Mouse (Mus musculus): ENCODE measurements around the gene Nrl. TPM values are rescaled to one million over a fixed set of nuclear protein-coding genes. Genes with fewer than 3 reads are reported as not detected.
A peak's percentile ranks its signal among the peaks of the same experiment; 100 is the strongest.

The Nrl gene
- polyA plus RNA-seq (2015; fragmentation: Nextera tagmentation; extraction: Ambion mirVana): 0.07 TPM in 1 of 2 replicates, not detected in the other

DNA sequence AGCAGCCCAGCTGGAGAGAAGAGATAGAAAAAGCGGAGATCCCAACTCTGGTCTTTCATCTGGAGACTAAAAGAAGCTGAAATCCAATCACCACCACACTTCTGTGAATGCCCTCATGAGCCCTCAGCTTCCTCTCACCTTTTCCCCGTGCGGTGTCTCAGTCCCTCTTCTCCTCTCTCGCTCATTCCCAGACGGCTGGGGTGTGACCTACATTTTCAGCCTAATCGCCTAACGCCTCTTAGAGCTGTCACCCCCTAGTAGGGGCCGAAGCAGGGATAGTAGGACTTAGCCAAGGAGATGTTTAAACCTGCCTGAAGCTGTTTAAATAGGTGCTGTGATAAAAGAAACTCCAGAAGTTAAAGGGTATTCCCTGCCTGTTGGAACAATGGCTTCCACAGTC lies at the start of gene Nrl:
Gene Nrl, minus strand, starts transcription at position 197 of the 400 bp plus-strand sequence.
- peaks cover 31% of the 10 kb centered on the region for H3K27me3 ChIP-seq
- H3K36me3 ChIP-seq: no peaks in the 10 kb centered on the region
- no peak within 1 kb of the TSS for H3K4me3 ChIP-seq
- WGBS: 52% methylated on average over 8 of the region's 8 CpGs
- H3K27ac ChIP-seq (replicated peaks): no peak within 1 kb of the TSS
- no peaks in the 10 kb centered on the region for H3K9me3 ChIP-seq
- H3K4me1 ChIP-seq (replicated peaks): peaks cover 7% of the 10 kb centered on the region
- H3K9ac ChIP-seq: no peak within 1 kb of the TSS
- H3K4me2 ChIP-seq: no peak within 1 kb of the TSS
- no peak for ATAC-seq (ENCODE audit: low read depth)

DNA sequence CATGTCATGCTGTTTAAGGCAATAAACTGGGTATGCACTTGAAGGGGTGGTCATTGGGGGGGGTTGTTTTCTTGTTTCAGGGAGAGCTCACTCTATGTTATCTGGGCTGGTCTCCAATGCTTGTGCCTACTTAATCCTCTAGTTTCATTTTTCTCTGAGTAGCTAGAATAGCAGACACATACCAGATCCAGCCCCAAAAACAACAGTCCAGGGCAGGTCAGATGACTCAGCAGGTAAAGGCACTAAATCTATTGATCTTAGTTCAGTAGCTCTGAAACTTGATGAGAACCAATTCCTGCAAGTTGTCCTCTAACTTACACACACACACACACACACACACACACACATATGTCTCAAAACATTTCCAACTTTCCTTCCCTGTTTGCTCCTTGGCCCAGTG lies 47.0 kb upstream of the Nrl start:
- Histone ChIP-seq H3K36me3 (peaks cover 42% of the 10 kb centered on the region), H3K9ac (no peak overlapping the region), H3K4me3 (no peak overlapping the region), H3K9me3 (no peaks in the 10 kb centered on the region), H3K27ac (replicated peaks) (no peak overlapping the region), H3K4me1 (replicated peaks) (no peaks in the 10 kb centered on the region), H3K27me3 (no peaks in the 10 kb centered on the region), H3K4me2 (no peak overlapping the region)
- ATAC-seq (ENCODE audit: low read depth): no peak

DNA sequence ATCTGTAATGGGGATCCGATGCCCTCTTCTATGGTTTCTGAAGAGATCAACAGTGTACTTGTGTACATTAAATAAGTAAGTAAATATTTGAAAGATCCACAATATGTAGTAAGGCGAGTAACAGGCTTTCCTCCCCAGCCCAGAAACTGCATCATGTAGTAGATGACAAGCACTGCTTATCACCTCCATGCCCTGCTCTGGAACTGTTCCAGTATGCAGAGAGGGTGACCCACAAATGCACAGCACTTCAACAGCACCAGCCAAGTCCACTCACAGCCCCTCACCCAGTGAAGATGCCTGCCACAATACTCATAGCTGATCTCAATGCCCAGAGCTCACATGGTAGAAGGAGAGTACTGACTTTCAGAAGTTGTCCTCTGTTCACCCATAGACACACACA lies 45.8 kb upstream of the Nrl start:
- no peak overlapping the region for H3K27ac ChIP-seq (replicated peaks)
- H3K27me3 ChIP-seq: no peaks in the 10 kb centered on the region
- no peak overlapping the region for H3K9ac ChIP-seq
- H3K4me1 ChIP-seq (replicated peaks): no peaks in the 10 kb centered on the region
- peaks cover 54% of the 10 kb centered on the region for H3K36me3 ChIP-seq
- WGBS: 89% methylated on average over 2 of the region's 2 CpGs
- H3K4me3 ChIP-seq: no peak overlapping the region
- H3K4me2 ChIP-seq: no peak overlapping the region
- ATAC-seq (ENCODE audit: low read depth): no peak
- no peaks in the 10 kb centered on the region for H3K9me3 ChIP-seq

DNA sequence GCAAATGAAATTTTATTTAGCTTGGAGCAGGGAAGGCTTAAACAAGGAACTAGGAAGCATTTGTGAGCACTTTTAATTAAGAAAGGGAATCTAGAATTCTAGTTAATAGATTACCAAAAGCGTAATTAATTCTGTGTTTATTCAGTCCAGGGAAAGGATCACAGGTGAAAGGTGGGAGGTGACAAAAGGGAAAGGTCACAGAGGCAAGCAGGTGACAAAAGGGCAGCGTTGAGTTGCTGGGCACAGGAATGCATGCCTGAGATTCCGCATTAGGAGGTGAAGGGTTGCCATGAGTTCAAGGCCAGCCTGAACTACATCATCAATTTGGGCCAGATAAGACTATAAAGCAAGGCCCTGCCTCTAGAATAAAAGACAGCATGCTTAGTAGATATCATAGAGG lies 42.7 kb upstream of the Nrl start:
- WGBS: 91% methylated on average over 3 of the region's 3 CpGs

DNA sequence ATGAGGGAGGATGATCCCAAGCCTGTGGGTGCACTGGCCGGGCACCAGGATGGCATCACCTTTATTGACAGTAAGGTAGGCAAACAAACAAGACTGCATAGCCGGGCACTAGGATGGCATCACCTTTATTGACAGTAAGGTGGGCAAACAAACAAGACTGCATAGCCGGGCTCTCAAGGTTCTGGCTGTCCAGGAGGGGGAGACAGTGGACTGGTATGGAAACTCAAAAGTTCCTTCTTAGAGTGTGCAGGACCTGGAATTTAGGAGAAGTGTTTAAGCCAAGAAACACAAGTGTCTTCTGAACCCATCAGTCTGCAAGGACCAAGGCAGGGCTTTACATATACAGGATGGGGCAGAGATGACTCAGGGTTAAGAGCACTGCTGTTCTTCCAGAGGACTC lies 41.0 kb upstream of the Nrl start:
- no peak overlapping the region for H3K4me3 ChIP-seq

More for the DNA sequence above, 42.7 kb upstream of the Nrl start:
- H3K27me3 ChIP-seq: no peaks in the 10 kb centered on the region
- peaks cover 3% of the 10 kb centered on the region; the same call in 1 of the 2 replicates for H3K4me1 ChIP-seq (replicated peaks)
- H3K9ac ChIP-seq: no peak overlapping the region
- peaks cover 84% of the 10 kb centered on the region for H3K36me3 ChIP-seq
- H3K4me3 ChIP-seq: no peak overlapping the region
- no peak overlapping the region for H3K4me2 ChIP-seq
- H3K9me3 ChIP-seq: no peaks in the 10 kb centered on the region
- no peak for ATAC-seq (ENCODE audit: low read depth)
- no peak overlapping the region for H3K27ac ChIP-seq (replicated peaks)

DNA sequence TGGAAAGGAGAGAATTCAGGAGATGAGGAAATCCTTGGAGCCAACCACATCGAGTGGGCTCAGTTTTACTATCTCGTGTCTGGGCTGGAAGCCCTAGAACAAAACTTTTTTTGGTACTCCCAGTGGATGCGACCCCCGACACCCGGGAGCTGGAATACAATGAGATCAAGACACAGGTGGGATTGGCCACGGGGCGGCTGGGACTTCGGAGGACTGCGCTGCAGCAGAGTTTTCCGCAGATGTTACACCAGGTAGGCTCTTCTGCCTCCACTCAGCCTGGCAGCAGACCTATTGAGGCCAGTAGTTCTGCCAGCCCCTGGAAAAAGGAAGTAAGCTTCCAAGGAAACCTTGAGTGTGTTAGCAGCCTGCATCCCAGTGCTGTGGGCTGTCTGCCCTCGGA lies 38.5 kb upstream of the Nrl start:
- 90% methylated on average over 11 of the region's 11 CpGs for WGBS
- no peaks in the 10 kb centered on the region for H3K9me3 ChIP-seq
- peaks cover 28% of the 10 kb centered on the region for H3K4me1 ChIP-seq (replicated peaks)
- no peak for ATAC-seq (ENCODE audit: low read depth)
- H3K9ac ChIP-seq: no peak overlapping the region
- peaks cover 57% of the 10 kb centered on the region for H3K36me3 ChIP-seq
- H3K27ac ChIP-seq (replicated peaks): no peak overlapping the region
- H3K4me2 ChIP-seq: no peak overlapping the region
- no peak overlapping the region for H3K4me3 ChIP-seq
- no peaks in the 10 kb centered on the region for H3K27me3 ChIP-seq

More for the DNA sequence above, 41.0 kb upstream of the Nrl start:
- ATAC-seq (ENCODE audit: low read depth): no peak
- 84% methylated on average over 3 of the region's 3 CpGs for WGBS
- Histone ChIP-seq H3K27ac (replicated peaks) (no peak overlapping the region), H3K27me3 (no peaks in the 10 kb centered on the region), H3K36me3 (peaks cover 82% of the 10 kb centered on the region), H3K4me1 (replicated peaks) (peaks cover 19% of the 10 kb centered on the region), H3K4me2 (no peak overlapping the region), H3K9me3 (no peaks in the 10 kb centered on the region), H3K9ac (no peak overlapping the region)

DNA sequence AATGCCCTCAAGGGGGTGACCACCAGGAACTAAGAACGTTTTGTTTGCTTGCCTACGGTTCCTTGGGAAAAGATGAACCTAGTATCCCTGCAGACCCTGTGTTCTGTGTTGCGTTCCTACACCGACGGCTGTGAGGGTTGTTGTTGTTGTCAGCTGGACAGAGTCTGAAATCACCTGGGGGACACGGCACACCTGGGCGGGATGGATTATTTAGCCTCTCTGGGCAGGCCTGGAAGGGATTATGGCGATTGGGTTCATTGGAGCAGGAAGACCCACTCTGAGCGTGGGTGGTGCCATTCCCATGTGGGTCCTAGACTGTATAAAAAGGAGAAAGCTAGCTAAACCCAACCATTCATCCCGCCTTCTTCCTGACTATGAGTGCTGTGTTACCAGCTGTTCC lies 37.1 kb upstream of the Nrl start:
- H3K4me3 ChIP-seq: peak overlapping the region; percentile 55
- no peak for ATAC-seq (ENCODE audit: low read depth)
- 86% methylated on average over 10 of the region's 10 CpGs for WGBS
- H3K4me1 ChIP-seq (replicated peaks): peaks cover 28% of the 10 kb centered on the region
- peak overlapping the region; percentile 90 for H3K4me2 ChIP-seq
- no peaks in the 10 kb centered on the region for H3K27me3 ChIP-seq
- H3K9ac ChIP-seq: 0 out of 2 replicates have a peak overlapping the region, but pooled peaks have one; percentile 78
- no peaks in the 10 kb centered on the region for H3K9me3 ChIP-seq
- peaks cover 43% of the 10 kb centered on the region for H3K36me3 ChIP-seq
- no peak overlapping the region for H3K27ac ChIP-seq (replicated peaks)

DNA sequence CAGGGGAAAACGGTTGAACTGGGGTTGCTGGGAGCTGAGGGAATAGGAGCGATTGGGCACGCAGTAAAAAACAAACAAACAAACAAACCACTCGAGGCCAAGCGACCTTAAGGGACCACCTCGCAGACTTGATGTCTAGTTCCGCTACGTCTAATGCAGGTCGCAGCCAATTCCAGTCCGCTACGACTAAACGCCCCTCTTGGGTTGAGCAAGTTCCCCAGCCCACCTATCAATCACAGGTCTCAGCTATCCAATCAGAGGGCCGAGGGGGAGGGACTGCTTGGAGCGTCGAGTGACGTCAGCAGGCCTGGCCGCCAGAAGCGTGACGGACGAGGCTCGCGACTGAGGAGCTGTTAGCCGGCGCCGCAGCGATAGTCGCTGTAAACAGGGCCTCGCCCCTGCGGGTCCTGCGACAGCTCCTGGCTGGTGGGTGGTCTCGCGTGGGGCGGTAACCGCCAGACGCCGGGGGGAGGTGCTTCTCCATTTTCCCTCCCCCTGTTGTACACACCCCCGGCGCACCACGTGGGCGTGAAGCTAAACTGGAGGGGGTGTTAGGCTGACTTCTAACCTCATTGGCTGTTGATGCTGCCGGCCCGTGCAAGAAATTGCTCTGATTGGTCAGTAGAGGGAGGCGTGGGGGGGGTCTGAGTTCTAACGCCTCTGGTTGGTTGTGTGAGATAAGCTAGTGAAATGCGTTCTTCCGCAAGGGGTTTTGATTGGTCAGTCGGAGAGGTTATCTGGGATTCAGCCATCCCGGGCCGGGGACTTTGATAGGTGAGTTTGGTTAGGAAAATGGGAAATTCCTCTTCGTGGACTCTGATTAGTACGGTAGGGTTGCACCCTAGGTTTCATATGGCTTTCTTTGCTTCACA lies 35.7 kb upstream of the Nrl start, which contains the start of gene A730061H03Rik:
Gene A730061H03Rik, minus strand, starts transcription at position 205 of the 872 bp plus-strand sequence.
- peak; percentile 98 for ATAC-seq (ENCODE audit: low read depth)
- peak within 1 kb of the TSS; percentile 98 for H3K27ac ChIP-seq (replicated peaks)
- H3K36me3 ChIP-seq: peaks cover 29% of the 10 kb centered on the region
- H3K9me3 ChIP-seq: no peaks in the 10 kb centered on the region
- H3K4me1 ChIP-seq (replicated peaks): peaks cover 28% of the 10 kb centered on the region
- peak within 1 kb of the TSS; percentile 90 for H3K4me2 ChIP-seq
- H3K9ac ChIP-seq: peak within 1 kb of the TSS; percentile 86
- H3K27me3 ChIP-seq: no peaks in the 10 kb centered on the region
- H3K4me3 ChIP-seq: peak within 1 kb of the TSS; percentile 55
- under 1% methylated on average over 51 of the region's 51 CpGs for WGBS

DNA sequence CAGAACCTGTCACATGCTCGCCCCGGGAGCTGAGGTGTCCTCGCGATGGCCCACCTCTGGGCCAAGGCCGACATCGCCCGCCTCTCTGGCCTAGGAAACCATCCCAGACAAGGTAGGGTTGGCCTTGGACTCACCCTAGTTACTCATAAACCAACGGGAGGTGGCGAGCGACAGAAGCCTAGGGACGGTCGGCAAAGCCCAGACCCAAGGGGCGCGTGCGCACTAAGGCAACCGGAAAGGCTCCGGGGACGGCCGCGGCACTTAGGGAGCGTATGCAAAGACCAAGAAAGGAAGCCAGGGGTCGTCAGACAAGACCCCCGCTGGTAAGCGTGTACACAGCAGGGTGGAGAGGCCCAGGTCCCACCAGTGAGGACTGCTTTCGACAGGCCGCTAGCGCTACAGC lies 35.0 kb upstream of the Nrl start, which contains the start of gene Dcaf11:
Gene Dcaf11, plus strand, starts transcription at position 208 of the 403 bp plus-strand sequence.
- under 1% methylated on average over 27 of the region's 27 CpGs for WGBS
- peak within 1 kb of the TSS; percentile 86 for H3K9ac ChIP-seq
- peak; percentile 83 for ATAC-seq (ENCODE audit: low read depth)

DNA sequence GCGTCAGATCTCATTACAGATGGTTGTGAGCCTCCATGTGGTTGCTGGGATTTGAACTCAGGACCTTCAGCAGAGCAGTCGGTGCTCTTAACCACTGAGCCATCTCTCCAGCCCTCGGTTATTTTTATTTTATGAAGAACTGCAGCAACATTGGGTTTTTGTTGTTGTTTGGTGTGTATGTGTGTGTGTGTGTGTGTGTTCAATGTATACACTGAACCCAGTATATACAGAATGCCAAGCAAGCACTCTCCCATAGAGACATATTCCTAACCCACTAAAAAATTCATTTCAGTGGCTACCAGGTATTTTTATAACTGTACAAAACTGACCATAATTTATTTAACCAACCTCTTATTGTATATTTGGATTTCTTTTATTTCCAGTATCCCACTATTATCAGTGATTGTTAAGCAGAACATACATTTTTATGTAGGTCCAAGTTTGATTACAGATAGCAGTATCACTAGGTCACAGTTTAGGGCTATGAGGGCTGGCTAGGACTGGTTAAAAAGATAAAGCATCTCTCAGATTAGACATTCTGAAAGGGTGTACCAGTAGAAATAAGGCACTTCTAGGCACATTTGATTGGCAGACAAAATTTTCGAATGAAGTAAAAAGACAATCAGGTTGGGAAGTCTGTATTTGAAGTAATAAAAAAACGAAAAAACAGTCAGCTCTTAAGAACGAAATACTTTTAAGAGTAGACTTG lies 34.1 kb upstream of the Nrl start:
- no peaks in the 10 kb centered on the region for H3K27me3 ChIP-seq
- peak overlapping the region; percentile 90 for H3K4me2 ChIP-seq
- H3K36me3 ChIP-seq: peaks cover 13% of the 10 kb centered on the region
- peak overlapping the region; percentile 55 for H3K4me3 ChIP-seq
- peak overlapping the region; percentile 86; the same call in 1 of the 2 replicates for H3K9ac ChIP-seq
- H3K4me1 ChIP-seq (replicated peaks): peaks cover 28% of the 10 kb centered on the region
- WGBS: 59% methylated on average over 6 of the region's 6 CpGs
- peak overlapping the region; percentile 98 for H3K27ac ChIP-seq (replicated peaks)
- H3K9me3 ChIP-seq: no peaks in the 10 kb centered on the region
- ATAC-seq (ENCODE audit: low read depth): no peak

More for the DNA sequence above, 35.0 kb upstream of the Nrl start, which contains the start of gene Dcaf11:
- Histone ChIP-seq H3K27ac (replicated peaks) (peak within 1 kb of the TSS; percentile 98), H3K27me3 (no peaks in the 10 kb centered on the region), H3K4me3 (peak within 1 kb of the TSS; percentile 55), H3K36me3 (peaks cover 22% of the 10 kb centered on the region), H3K4me2 (peak within 1 kb of the TSS; percentile 90), H3K9me3 (no peaks in the 10 kb centered on the region), H3K4me1 (replicated peaks) (peaks cover 28% of the 10 kb centered on the region)

DNA sequence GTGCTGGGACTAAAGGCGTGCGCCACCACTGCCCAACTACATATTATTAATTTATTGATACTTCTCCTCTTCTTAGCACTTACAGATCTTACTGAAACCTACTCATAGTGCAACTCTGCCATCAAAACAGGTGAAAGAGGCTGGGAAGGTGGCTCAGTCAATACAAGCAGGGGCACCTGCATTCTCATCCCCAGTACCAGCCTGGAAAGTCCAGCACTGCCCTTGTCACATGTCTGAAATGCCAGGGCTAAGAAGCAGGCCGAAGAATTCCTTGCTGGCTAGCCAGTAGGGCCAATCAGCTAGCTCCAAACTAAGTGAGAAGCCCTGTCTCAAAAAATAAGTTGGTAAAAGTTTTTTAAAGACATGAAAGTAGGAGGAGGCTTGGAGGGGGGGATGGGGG lies 32.8 kb upstream of the Nrl start:
- Histone ChIP-seq H3K27ac (replicated peaks) (no peak overlapping the region), H3K36me3 (0 out of 2 replicates have a peak, but pooled peaks cover 1% of the 10 kb centered on the region), H3K4me2 (no peak overlapping the region), H3K9ac (no peak overlapping the region), H3K4me1 (replicated peaks) (peaks cover 25% of the 10 kb centered on the region), H3K27me3 (no peaks in the 10 kb centered on the region), H3K9me3 (no peaks in the 10 kb centered on the region), H3K4me3 (no peak overlapping the region)
- no peak for ATAC-seq (ENCODE audit: low read depth)
- 92% methylated on average over 3 of the region's 3 CpGs for WGBS

DNA sequence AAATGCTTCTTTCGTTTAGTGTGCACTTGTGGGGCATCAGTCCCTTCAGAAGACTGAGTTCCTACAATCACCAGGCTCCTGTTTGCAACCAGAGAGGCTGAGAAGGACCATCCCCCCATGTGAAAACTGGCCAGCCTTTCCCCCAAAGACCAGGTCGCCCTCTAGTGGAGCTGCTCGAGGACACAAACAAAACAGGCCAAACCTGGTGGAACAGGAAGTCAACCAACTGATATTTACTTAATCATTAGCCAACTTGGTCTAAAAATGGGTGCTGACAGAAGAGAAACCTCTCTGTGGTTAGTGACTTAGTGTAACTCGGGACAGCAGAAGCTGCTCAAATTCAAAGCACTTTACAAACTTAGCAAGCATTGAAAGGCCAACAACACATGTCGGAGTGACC lies 32.2 kb upstream of the Nrl start:
- H3K27me3 ChIP-seq: no peaks in the 10 kb centered on the region
- H3K4me2 ChIP-seq: no peak overlapping the region
- H3K4me1 ChIP-seq (replicated peaks): peaks cover 19% of the 10 kb centered on the region
- no peak overlapping the region for H3K4me3 ChIP-seq
- H3K27ac ChIP-seq (replicated peaks): no peak overlapping the region
- no peak for ATAC-seq (ENCODE audit: low read depth)
- H3K36me3 ChIP-seq: no peaks in the 10 kb centered on the region
- no peaks in the 10 kb centered on the region for H3K9me3 ChIP-seq
- no peak overlapping the region for H3K9ac ChIP-seq
- 28% methylated on average over 5 of the region's 5 CpGs for WGBS
